Mouse (Mus musculus): Measurements from ENCODE around the gene Bpifa5.

DNA sequence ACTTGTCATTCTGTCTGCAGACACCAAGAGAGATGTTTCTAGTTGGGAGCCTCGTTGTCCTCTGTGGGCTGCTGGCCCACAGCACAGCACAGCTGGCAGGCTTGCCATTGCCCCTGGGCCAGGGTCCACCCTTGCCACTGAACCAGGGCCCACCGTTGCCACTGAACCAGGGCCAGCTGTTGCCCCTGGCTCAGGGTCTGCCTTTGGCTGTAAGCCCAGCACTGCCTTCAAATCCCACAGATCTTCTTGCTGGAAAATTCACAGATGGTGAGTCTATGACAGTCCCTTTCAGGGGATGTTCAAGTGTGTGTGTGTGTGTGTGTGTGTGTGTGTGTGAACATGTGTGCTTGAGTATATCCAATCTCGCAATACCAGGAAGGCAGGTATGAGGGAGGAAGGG is 18.7 kb upstream of the Bpifa5 start:
- TF ChIP-seq MYOG (IDR thresholded peaks at IDR 0.05; ENCODE audit: control insufficient read depth in 1 of 3, insufficient read depth in 1 of 3, insufficient read length in 2 of 3, low read depth in 2 of 3): no peak
- TF ChIP-seq POLR2A (IDR thresholded peaks at IDR 0.05; ENCODE audit: insufficient read length, low read depth): no peak
- no peak for TF ChIP-seq USF1 (IDR thresholded peaks at IDR 0.05; ENCODE audit: low read depth)
- no peak for TF ChIP-seq POLR2AphosphoS2 (IDR thresholded peaks at IDR 0.05; ENCODE audit: insufficient read length, low read depth)
- no peak for TF ChIP-seq MAX (IDR thresholded peaks at IDR 0.05; ENCODE audit: low read depth)
- no peak for TF ChIP-seq CEBPB (IDR thresholded peaks at IDR 0.05; ENCODE audit: insufficient read depth, poor library complexity, severe bottlenecking)
- TF ChIP-seq E2F4 (IDR thresholded peaks at IDR 0.05; ENCODE audit: insufficient read depth): no peak
